Mouse (Mus musculus): Measurements from ENCODE around the gene Igfbp7.

The Igfbp7 gene

DNA sequence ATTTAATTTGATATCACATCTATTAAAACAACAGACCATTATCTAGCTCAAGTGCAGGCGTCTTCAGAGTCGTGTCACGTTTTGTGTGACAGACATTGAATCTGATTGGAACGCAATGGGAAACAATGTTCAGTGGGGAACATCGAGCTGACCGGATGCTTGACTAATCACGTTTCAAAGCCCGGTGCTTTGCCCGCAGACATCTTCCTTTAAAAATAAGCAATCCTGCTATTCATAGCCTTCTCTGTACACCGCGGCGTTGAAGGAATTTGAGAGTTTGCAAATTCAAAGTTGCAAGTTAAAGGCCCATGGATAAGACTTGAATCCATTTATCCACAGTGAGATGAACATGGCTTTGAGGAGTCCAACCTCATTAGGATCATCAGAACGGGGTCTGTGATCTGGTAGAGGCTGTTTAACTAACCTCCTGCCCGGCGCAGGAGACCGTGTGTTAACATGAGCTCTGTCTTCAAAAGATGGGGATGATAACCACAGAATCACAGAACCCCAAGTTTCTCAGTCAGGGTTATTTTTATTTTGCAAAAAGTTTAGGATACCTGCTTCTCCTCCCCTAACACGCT lies 27.4 kb downstream of the Igfbp7 start:
- DNase-seq (ENCODE audit: low read depth, low spot score): no peak

GRCm38 (mm10) chr5:77379434-77380135 lies 28.3 kb downstream of the Igfbp7 start:
- DNase-seq (ENCODE audit: low read depth, low spot score): no peak

- DNase-seq (ENCODE audit: low read depth, low spot score): no peak
Measured at GRCm38 (mm10) chr5:77378027-77378426, 29.8 kb downstream of the Igfbp7 start.

DNA sequence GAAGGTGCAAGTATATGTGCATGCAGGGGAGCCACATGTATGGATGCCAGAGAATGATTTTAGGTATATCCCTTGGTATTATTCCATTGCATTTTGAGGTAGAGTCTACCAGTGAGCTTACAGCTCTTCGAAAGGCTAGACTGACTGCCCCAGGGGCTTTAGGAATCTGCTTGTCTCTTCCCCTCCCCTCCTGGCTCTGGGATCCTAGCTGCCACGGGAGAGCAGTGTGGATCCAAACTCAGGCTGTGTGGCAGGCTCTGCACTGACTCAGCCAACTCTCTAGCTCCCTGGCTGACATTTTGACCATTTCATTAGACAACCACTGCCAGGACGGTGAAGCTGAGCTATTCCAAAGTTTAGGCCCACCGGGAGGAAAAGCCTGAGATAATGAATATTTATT lies 32.3 kb downstream of the Igfbp7 start:
- DNase-seq (ENCODE audit: low read depth, low spot score): no peak

DNA sequence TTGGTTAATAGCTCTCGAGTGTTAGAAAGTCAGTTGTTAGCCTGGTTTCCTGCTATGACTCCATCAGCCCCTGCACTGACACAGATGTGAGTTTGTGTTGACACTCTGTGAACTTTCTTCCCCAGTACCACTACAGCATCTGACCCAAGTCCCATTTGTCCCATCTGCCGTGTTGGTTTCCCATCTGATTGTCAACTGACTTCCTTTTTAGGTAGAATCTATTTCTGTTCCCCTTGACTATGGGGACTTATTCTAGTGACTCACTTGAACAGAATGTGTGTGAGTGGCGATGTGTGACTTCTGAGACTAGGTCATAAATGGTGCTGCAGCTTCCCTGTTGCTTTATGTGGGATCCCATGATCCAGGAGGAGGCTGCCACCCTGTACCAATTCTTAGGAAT lies 32.9 kb downstream of the Igfbp7 start:
- no peak for DNase-seq (ENCODE audit: low read depth, low spot score)

- no peak for DNase-seq (ENCODE audit: low read depth, low spot score)
Measured at GRCm38 (mm10) chr5:77372778-77373177, 35.1 kb downstream of the Igfbp7 start.

GRCm38 (mm10) chr5:77372242-77372641 lies 35.6 kb downstream of the Igfbp7 start:
- DNase-seq (ENCODE audit: low read depth, low spot score): no peak

DNA sequence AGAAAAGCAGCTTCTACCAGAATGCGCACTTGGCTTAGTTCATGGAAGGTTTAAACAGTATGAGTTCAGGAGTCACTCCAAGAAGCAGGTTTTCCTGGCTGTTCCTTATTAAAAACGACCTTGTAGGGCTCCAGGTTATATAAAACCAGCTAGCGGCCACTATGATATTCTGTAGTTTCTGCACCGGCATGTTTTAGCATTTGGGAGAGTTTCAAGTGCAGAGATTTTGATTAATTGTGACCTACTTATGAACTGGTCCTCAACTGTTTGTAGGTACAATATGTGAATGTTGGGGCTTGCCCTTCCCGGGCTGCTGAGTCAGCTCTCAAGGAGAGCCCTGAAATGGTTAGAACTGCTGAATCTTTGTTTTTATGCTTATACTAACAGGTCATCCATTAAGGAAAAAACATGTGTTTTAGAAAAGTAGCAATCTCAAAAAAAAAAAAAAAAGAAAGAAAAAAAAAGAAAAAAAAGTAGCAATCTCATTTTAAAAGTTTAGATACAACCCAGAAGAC lies 37.4 kb downstream of the Igfbp7 start:
- no peak for DNase-seq (ENCODE audit: low read depth, low spot score)

GRCm38 (mm10) chr5:77369394-77369793 lies 38.4 kb downstream of the Igfbp7 start:
- DNase-seq (ENCODE audit: low read depth, low spot score): no peak

- DNase-seq (ENCODE audit: low read depth, low spot score): peak; percentile 44
Measured at GRCm38 (mm10) chr5:77368194-77368593, 39.6 kb downstream of the Igfbp7 start.

- peak; percentile 9 for DNase-seq (ENCODE audit: low read depth, low spot score)
Measured at GRCm38 (mm10) chr5:77367682-77368081, 40.2 kb downstream of the Igfbp7 start.

DNA sequence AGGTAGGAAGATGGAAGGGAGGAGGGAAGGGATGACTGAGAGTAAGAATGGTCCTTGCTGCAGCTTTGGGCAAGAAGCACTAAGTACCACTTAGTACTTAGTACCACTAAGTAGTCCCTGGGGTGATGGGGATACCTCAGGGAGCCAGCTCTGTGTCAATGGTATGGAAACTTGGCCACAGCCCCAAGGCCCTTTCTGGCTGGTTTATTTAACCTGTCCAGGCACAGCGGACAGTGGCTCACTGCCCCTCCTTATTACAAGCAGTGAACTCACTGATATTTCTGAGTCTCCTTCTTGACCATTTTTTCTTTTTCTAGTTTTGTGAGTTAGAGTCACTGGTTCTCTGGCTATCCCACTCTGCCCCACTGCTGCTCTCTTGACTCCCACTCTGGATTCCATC lies 40.7 kb downstream of the Igfbp7 start:
- DNase-seq (ENCODE audit: low read depth, low spot score): no peak

DNA sequence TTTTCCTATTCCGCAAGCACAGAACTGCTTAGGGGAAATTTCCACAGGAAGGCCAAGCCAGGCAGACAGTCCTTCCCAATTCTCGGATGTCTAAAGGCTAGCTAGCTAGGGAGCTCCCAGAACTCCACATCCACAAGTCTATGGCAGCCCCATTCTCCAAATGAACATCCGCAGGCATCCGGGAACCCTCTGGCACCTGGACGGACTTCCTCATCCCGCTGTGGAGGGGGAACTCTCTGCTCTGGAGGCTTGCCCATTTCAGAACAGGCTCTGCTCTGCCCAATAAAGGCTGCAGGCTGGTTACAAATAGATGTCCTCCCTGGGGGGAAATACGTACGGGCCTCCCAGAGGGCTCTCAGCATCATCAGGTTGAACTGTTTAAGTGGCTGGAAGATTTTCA lies 41.5 kb downstream of the Igfbp7 start:
- DNase-seq (ENCODE audit: low read depth, low spot score): no peak

DNA sequence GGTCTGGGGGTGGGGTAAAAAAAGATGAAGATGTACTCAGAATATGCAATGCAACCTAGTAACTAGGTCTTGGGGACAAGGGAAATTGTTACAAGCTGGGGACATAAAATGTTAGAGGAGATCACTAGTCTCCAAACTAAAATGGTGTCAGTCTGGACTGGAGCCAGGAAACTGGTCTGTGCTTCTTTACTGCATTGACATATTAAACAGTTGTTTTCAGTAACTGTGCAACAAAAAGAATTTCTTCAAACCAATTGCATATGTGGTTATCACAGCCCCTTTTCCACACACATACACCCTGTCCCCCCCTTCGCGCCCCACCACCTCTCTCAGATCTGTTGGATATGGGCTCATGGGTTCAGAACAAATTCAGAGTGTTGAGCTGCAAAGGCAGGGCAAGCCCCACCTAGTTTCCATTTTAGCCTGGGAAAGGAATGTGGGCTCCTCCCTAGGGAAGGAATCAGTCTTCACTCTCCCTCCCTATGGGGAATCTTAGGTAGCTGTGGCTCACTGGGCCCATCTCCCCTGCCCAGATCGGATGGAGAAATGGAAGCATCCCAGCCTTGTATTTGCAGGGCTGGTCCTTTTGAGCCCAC lies 43.3 kb downstream of the Igfbp7 start:
- DNase-seq (ENCODE audit: low read depth, low spot score): no peak

- no peak for DNase-seq (ENCODE audit: low read depth, low spot score)
Measured at GRCm38 (mm10) chr5:77363650-77364049, 44.2 kb downstream of the Igfbp7 start.

- no peak for DNase-seq (ENCODE audit: low read depth, low spot score)
Measured at GRCm38 (mm10) chr5:77362120-77362519, 45.7 kb downstream of the Igfbp7 start.

- DNase-seq (ENCODE audit: low read depth, low spot score): no peak
Measured at GRCm38 (mm10) chr5:77361006-77361405, 46.8 kb downstream of the Igfbp7 start.

- DNase-seq (ENCODE audit: low read depth, low spot score): no peak
Measured at GRCm38 (mm10) chr5:77359971-77360370, 47.9 kb downstream of the Igfbp7 start.

DNA sequence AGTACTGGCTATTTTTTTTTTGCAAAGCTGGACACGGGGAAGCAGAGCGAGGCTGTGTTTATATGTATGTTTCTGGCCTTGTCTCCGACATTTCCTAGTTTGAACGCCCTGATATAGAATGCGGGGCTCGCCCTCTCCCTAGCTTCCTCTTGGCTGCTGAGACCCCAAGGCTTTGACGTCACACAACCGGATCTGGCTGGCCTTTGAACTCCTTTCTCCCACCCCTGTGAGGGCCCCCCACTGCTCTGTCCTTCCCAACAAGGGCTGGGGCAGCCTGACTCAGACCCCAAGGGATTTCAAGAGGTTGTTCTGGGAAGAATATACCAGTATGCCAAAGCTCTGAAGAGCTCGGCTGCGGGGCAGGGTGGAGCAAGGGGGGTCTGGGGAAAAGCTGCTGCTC lies 49.5 kb downstream of the Igfbp7 start:
- DNase-seq (ENCODE audit: low read depth, low spot score): no peak

DNA sequence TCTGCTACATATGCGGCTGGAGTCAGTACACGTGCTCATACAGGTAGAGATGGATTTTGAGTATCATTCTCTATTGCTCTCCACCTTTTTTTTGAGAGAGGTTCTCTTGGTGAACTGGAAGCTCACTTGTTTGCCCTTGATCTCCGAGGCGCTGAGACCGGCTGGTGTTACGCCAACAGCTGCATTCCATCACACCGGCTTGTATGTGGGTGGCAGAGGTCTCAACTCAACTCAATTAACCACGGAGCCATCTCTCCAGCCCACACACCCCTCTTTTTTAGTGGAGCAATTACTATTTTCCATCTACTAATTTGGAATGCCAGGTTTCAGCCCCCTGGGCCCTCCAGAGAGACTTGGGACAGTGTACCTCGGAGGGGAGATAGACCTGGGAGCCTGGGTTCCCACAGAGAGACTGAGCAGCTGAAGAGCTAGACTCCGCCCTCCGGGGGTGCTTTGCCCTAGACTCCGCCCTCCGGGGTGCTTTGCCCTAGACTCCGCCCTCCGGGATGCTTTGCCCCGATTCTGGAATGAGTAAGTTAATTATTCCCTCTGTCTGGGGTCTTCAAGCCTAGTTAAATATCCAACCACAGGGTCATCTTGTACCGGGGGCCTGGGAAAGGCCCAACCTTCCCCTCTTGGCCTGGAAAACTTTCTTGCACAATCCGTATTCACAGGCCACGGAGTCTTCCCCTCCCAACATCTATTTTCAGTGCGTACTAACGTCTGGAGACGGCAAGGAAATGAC lies 50.3 kb downstream of the Igfbp7 start:
- DNase-seq (ENCODE audit: low read depth, low spot score): no peak

- no peak for DNase-seq (ENCODE audit: low read depth, low spot score)
Measured at GRCm38 (mm10) chr5:77355307-77356265, 52.3 kb downstream of the Igfbp7 start.
